Mouse (Mus musculus) kidney, adult 18-20 months (tissue): Measurements from ENCODE around the gene Psmb6.
"Not testable (repeated sequence)": the region's sequence is repeated elsewhere in the genome, so short reads cannot be mapped to it uniquely, and the experiment has no call there.

ENCODE experiments used
- DNase-seq: peaks from one replicate; pipeline ENCODE4 v3.0.0; 2021

The Psmb6 gene

GRCm38 (mm10) chr11:70524782-70525181 lies 385 bp upstream of the Psmb6 start:
- no peak for DNase-seq

- no peak for DNase-seq
Observed at GRCm38 (mm10) chr11:70525726-70526125, 559 bp downstream of the Psmb6 start.

GRCm38 (mm10) chr11:70526211-70526610 lies 1.0 kb downstream of the Psmb6 start:
- DNase-seq = no peak

GRCm38 (mm10) chr11:70528610-70529009 lies 3.4 kb downstream of the Psmb6 start:
- DNase-seq = no peak

- DNase-seq = not testable (repeated sequence)
Observed at GRCm38 (mm10) chr11:70531065-70531464, 5.9 kb downstream of the Psmb6 start.

- no peak for DNase-seq
Observed at GRCm38 (mm10) chr11:70532839-70533238, 7.7 kb downstream of the Psmb6 start, which contains the start of gene Gm40193. TSS of gene Gm40193 (minus strand) at chr11:70532939.

DNA sequence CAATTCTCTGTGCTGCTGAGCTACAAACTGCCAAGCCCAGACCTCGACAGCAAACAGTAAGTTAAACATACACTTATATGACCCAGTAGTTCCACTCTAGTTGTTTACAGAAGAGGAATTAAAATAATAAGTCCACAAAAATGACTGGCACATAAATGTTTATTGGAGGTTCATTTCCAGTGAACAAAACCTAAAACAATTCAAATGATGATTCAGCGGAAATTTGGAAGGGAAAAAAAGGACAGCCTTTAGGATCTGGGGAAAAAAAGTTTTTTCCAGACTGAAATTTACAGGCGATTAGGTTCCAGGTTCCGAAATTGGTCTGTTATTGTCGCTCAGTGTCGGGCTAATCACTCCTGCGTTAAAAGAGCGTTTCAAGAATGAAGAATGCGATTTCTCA lies 14.3 kb downstream of the Psmb6 start:
- DNase-seq = no peak

- peak; percentile 87 for DNase-seq
Observed at GRCm38 (mm10) chr11:70539877-70540587, 14.9 kb downstream of the Psmb6 start, which contains the start of gene Pld2. TSS of gene Pld2 (plus strand) at chr11:70540064.

DNA sequence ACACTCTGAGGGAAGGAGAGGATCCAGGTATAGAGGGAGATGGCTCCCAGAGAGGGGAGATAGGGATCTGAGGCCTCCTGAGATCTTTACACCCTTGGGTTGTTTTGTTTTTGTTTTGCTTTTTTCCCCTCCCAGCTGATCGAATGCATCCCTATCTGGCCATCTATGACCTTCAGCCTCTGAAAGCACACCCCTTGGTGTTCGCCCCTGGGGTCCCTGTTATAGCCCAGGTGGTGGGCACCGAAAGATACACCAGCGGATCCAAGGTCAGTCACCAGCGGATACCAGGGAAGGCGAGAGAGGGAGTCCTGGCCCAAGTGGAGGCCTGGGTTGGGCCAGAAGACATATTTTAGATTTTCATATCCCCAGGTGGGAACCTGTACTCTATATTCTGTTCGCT lies 15.8 kb downstream of the Psmb6 start:
- DNase-seq = no peak

DNA sequence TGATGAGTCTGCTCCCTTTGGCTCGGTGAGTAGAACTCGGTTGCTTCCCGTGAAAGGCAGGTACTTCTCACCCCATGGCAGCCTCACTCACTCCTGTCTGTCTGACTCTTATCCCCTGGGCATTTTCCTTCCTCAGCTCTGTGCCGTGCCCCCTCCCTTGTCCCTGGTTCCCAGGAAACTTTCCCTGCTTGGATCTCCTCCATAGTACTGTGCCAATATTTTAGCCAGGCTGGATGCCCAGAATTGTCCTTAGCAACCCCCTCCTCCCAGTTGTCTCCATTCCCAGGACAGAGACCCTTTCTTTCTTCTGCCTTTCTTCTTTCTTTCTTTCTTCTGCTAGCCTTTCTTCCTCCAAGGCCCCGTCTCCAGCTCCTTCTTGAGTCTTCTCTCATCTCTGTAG lies 16.2 kb downstream of the Psmb6 start:
- DNase-seq = no peak

GRCm38 (mm10) chr11:70544496-70544895 lies 19.3 kb downstream of the Psmb6 start:
- no peak for DNase-seq

DNA sequence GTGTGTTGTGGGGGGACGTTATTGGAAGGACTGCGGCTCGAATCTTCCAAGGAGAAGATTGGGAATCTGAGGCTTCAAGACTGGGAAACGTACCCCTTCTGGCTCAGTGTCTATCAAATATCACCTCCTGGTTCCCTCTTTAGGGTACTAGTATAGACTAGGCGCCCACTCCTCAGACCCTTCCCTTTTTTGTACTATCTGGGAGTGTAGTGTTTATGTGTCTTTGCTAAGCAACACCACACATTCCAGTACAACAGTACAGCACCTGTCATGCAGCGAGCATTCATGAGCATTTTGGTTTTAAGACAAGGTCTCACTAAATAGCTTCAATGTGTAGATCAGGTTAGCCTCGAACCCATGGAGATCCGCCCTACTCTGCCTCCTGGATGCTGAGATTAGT lies 26.4 kb downstream of the Psmb6 start:
- no peak for DNase-seq

DNA sequence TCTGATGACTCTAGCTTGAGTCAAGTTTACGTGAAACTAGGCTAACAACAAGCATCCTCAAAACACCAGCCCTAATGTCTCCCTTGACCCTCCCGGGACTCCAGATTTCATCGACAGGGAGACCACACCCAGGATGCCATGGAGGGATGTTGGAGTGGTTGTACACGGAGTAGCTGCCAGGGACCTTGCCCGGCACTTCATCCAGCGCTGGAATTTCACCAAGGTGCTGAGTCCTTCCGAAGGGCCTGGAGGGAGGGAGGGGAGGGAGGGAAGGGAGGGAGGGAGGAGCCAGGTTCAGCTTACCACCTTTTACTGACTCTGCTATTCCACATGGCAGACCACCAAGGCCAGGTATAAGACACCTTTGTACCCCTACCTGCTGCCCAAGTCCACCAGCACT lies 28.8 kb downstream of the Psmb6 start:
- no peak for DNase-seq

DNA sequence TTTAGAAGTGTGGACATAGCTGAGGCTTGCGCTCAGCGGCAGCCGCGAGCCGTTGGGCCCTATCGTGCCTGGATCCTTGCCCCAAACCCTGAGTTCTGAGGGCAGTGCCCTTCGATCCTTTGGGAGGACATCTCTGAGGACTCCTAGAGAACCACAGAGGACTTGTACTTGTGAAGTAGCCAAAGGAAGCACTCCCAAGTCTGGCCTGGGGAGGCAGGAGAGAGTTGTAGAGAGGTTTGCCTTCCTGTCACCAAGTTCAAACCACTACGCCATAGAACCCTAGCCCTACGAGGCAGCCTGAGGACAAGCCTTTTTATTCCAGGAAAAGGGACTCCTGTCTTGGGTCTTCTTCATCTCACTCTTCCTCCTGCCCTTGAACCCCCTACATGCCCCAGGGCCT lies 32.4 kb downstream of the Psmb6 start:
- DNase-seq = no peak

DNA sequence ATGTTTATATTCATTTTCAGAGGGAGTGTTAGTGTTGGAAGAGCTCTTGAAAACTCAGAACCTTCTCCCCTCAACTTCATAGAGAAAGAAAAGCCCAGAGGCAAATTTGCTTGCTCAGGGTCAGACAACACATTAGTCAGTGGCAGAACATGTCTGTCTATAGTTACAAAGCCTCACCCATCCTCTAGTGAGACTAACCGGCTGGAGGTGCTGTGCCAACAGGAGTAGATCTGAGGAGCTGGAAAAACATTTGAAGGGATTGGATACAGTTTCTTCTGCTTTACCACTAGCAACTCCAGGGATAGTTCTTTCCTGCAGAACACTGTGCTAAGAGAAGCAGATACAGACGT lies 36.7 kb downstream of the Psmb6 start:
- DNase-seq = no peak

DNA sequence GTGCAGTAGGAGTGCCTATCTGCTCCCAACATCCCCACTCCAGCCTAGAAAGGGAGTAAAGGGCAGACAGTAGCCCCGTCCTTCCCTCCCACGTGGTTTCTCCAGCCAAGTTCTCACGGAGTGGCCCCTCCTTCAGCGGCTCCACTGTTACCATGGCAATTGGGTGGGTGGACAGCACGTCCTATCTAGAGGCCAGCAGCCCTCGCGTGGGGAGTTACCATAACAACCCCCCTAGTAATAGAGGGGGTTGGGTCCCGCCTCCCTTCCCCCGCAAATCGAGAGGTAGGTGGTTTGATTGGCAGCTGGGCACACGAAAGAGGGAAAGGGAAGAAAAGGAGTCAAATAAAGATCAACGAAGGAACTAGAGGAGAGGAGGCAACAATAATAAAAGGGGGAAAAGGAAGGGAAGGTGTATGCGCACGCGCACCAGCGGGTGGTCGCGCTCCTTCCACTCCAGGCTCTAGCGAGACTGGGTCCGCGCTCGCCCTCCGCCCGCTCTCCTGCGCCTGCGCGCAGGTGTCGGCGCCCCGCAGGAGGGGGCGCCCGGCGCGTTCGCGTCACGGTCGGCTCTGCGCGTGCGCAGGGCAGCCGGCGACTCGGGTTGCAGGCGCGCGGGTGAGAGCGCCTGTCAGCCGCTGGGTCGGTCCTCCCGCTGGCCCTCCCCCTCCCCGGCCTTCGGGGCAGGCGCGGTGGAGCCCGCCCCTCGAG lies 37.3 kb downstream of the Psmb6 start, which contains the start of gene Mink1:
Gene Mink1, plus strand, starts transcription at position 595 of the 708 bp plus-strand sequence.
- DNase-seq = peak; percentile 87

DNA sequence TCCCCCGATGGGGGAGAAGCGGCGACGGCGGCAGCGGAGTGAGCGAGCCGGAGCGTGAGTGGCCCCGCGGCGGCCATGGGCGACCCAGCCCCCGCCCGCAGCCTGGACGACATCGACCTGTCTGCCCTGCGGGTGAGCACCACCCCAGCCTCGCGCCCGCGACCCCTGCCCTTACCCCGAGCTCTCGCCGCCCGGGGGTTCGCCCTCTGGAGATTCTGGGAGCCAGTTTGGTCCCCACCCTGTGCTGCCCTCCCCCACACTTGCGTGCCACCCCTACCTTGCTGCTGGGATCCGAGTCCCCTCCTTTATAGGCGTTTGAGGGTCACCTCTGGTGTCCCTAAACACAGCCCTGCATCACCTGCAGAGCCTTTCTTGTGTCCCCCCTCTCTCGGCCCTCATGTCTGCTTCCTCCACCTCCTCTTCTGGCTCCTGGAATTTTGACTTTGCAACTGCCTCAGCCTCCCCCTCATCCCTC lies 37.9 kb downstream of the Psmb6 start:
- DNase-seq = no peak

- DNase-seq = peak; percentile 69
Observed at GRCm38 (mm10) chr11:70563470-70564275, 38.5 kb downstream of the Psmb6 start.

- peak; percentile 54 for DNase-seq
Observed at GRCm38 (mm10) chr11:70564276-70564873, 39.2 kb downstream of the Psmb6 start.

GRCm38 (mm10) chr11:70566586-70566985 lies 41.4 kb downstream of the Psmb6 start:
- no peak for DNase-seq

GRCm38 (mm10) chr11:70570614-70571013 lies 45.4 kb downstream of the Psmb6 start:
- DNase-seq = not testable (repeated sequence)

- DNase-seq = no peak
Observed at GRCm38 (mm10) chr11:70571641-70572040, 46.5 kb downstream of the Psmb6 start.

DNA sequence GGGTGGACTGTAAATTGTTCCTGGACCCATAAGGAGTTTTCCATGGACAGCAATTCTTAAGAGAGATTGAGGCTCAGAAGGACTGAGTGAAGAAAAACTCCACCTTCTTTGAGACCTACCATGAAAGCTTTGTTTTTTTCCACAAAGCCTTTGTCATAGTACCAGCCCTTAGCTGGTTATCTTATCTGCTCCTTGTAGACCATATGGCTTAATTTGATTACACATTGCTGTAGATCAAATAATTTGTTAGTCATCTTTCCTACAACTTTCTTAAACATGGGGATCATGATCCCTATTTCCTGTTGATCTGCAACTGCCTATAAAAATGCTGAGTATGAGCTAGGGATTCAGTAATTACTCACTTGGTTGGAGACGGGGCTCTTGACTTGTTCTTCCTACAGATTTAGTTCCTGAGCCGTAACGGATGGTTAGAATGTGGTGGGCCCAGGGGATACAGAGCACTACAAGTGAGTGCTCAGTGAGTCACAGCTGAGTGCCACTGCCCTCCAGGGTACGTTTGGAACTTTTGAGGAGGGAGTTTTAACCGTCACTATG lies 47.3 kb downstream of the Psmb6 start:
- no peak for DNase-seq
